Mouse (Mus musculus): Measurements from ENCODE around the gene Desi1.
A peak's percentile ranks its signal among the peaks of the same experiment; 100 is the strongest.

The Desi1 gene

DNA sequence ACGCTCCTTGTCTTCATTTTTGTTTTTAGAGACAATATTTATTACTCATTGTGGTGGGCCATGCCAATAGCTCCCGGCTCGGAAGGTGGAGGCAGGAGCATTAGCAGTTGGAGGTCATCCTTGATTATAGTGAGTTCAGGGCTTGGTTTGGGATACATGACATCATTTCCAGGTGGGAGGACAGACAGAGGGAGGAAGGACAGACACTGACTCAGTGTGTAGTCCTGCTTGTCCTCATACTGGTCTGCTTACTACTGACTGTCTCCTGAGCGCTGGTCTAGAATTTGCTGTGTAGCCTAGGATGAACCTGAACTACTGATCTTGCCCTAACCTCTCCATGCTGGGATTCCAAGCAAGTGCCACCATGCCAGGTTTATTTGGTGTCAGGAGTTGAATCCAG lies at the start of gene Desi1:
Gene Desi1, minus strand, starts transcription at position 101 of the 400 bp plus-strand sequence.
- no peak for DNase-seq (ENCODE audit: low spot score)

DNA sequence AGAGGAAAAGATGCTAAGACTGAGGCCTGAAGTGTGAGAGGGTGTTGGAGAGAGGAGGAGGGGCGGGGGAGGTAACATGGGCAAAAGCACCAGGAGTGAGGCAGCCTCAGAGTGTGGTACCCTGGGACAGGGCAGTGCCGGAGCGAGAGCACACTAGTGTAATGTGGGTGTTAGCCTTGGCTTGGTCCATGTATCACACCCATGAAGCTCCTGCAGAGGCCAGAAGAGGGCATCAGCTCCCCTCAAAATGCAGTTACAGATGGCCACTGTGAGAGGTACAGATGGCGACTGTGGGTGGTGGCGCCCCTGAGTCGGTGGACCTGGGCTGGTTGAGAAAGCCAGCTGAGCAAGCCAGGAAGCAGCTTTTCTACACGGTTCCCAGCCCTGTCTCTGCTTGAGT lies 47.5 kb upstream of the Desi1 start:
- DNase-seq (ENCODE audit: low spot score), result no peak

DNA sequence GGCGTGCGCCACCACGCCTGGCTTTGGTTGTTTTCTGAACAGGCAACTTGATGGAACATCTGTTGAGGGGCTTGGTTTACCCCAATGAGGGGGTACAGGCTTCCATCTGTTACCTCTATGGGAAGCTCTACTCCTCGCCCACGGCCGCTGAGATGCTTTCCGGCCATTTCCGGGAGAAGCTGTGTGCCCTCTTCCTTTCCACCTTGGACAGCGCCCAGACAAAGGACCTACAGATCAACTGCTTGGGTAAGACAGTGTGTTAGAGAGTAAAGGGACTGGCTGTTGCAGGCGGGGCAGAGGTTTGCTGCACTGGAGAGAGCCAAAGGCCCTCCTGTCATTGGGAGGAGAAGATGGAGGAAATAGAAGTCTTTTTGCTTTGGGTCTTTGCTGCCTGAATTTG lies 46.2 kb upstream of the Desi1 start:
- DNase-seq (ENCODE audit: low spot score), result peak; percentile 29

DNA sequence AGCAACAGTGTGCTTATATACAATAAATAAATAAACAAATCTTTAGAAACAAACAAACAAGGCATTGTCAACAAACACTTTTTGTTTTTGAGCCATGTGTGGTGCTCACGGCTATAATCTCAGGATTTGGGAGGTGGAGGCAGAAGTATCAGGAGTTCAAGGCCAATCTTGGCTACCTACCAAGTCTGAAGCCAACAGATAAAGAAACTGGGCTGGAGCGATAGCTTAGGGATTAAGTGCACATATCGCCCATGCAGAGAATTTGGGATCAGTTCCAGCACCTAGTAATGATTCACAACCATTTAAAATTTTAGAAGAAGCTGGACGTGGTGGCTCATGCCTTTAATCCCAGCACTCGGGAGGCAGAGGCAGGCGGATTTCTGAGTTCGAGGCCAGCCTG lies 39.8 kb upstream of the Desi1 start:
- no peak for DNase-seq (ENCODE audit: low spot score)

DNA sequence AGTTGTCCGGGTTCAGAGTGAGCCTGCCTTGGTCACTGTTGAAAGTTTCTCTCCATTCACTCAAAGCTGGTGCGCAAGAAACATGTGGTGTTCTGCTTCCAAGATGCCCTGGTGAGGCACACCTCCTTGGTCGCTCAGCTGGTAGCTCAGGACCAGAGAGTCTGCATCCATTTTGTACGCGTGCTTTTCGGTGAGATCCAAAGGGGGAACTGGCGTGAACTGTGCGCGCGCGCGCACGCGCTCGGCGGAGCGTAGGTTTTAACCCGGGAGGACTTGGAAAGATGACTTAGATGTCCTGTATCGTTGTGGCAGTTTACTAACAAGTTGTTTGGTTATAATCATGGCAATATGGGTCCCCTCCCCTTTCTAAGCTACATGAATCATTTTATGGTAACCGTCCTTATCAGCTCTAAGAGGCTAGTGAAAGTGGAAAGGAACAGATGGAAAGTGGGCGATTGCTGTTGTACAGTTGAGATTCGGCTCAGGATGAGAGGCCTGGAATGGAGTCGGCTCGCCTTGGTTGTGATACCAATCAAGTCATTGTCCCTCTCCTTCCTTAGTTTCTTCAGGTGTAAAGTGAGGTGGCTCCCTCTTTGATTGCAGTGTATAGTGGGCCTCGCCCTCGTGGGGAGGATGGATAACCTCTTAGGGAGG lies 38.3 kb upstream of the Desi1 start:
- no peak for DNase-seq (ENCODE audit: low spot score)

DNA sequence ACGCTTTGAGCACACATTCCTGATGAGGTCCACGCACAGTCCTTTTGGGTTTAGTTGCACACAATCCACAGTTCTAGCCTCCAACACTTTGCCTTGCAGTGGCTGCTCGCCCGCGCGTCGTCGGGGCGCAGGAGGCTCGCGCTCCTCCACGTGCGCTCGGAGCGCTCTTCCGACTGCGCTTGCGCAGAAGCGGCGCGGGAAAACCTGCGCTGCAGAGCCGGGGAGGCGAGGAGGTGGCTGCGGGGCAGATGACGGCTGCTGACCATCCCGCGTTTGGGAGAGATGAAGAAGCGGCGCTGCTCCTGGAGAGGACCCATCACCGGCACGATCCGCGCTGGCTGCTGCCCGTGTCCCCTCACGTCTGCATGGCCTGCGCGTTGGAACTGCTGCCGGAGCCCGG lies 36.2 kb upstream of the Desi1 start, which contains the start of gene Mei1:
Gene Mei1, plus strand, starts transcription at position 99 of the 400 bp plus-strand sequence.
- no peak for DNase-seq (ENCODE audit: low spot score)

DNA sequence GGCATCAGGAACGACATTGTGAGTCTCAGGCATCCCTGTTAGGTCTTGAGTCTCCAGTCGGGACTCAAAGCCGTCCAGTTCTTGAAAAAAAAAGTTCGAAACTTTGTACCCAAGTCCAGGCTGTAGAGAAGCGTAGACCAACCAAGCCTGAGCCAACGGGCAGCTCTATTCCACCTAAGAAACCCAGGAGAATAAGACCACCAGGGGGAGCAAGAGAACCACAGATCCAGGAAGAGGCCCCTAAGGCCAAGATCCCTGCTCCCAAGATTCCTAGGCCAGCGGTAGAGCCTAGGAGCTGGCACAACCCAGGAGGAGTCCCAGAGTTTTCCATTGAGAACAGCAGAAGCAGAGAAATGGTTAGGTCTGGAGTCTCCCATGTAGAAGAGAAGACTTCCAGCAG lies 31.8 kb upstream of the Desi1 start:
- peak; percentile 84 for DNase-seq (ENCODE audit: low spot score)

DNA sequence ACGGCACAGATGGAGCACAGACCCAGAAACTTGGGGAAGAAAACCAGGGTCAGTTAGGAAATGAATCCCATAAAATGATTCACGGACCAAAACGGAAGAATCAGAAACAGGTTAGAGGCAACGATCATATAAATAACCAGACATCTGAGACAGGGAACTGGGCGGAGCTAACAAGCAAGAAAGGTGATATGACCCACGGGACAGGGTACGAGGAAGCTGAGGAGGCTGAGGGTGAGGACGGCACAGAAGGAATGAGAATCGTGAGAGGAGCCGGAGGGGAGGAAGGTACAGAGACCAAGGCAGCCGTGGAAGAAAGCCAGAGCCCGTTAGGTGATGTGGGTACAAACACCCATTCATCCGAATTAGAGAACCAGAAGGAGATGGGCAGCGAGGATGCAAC lies 30.2 kb upstream of the Desi1 start:
- no peak for DNase-seq (ENCODE audit: low spot score)

DNA sequence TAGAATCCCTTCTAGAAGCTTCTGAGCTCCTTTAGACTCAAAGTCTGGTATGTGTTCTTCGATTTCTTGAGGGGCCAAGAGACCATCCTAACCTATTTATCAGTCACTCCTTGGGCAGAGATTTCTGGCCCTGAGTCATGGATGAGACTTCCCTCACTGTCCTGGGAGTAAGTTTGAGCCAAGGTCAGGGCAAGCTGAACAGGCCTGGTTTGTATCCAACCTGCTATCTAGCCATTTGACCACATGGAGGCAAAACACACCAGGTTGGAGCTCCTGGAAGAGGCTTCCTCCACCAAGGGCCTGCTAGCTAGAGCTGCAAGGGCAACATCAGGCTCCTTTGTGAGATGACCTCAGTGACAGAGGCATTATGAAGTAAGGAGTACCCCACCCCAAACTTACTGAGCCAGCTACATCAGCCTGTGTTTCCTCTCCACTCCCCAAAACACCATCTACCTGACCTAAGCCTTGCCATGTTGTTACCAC lies 25.1 kb upstream of the Desi1 start, which contains the start of gene 4930407I10Rik:
Gene 4930407I10Rik, plus strand, starts transcription at position 433 of the 483 bp plus-strand sequence.
- no peak for DNase-seq (ENCODE audit: low spot score)

DNA sequence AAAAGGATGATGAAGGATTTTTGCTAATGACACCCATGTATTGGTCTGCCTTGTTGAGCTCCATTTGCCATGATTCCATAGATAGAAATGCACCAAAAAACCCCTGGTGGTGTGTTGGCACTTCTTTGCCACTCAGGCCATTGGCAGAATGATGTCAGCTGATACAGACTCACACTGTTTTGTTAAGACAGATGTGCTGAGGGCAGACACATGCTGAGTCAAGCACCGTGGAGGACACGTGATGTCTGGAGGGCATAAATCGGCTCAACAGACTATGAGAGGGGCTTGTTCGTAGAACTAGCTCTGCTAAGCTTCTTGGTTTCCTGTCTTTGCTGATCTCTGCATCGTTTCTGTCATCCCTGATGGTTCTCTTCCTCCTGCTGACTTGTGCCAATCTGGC lies 18.9 kb upstream of the Desi1 start:
- no peak for DNase-seq (ENCODE audit: low spot score)

DNA sequence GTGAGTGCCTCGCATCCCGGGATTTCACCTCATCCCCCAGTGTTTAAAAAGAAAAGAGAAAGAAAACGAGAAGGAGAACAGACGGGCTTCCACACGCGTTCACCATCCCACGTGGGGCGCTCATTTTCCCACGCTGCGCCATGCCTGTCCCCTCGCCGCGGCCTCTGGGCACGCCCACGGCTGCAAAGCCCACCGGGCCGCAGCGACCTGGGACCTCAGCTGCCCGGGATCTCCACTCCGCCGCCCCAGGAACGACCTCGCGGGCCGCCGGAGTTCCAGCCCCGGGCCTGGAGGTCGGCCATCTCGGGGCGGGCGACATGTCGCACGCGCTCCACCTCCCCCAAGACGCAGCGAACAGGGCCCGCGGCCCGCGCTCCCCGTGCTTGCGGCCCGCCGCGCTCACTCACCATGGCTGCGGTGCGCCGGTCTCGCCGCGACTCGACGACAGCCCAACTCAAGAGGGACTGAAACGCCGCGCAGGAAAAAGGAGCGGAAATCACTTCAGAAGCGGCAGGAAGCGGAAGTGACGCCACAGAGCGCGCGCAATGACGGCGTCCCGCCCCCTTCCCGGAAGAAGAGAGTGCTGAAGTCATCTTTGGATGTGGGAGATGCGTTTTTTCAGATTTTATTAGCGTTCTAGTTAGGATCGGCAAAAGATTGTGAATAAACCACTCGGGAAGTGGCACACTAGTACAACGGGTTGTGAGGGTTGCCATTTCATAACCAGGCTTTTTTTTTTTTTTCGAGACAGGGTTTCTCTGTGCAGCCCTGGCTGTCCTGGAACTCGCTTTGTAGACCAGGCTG lies 13.6 kb upstream of the Desi1 start, which contains the start of gene Snu13:
Gene Snu13, minus strand, starts transcription at position 519 of the 804 bp plus-strand sequence.
- DNase-seq (ENCODE audit: low spot score), result peak; percentile 86

DNA sequence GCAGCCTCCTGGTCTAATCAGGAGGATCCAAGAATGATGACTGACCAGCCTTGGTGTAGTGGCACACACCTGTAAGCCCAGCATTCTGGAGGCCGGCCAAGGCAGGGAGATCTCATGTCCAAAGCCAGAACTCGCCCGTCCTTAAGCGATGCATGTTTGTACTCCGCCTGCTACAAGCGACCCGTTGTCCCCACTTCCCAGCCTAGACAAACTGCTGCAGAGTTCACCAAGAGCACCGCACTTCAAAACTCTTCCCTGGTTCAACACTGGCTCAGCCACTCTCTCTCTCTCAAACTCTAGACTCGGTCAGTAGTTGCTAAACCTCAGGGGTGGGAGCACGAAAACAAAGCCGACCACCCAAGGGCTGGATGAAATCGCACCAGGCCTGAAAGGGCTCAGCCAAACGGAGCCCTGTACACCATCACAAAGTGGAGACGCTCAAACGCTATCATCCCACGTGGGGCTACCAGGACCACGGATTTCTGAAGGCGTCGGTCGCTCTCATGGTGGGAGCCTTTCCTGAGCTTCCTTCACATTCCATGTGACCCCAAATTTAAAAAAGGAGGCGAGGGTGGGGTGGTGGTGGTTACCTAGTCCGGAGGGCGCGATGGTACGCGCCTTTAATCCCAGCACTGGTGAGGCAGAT lies 12.7 kb upstream of the Desi1 start:
- peak; percentile 7 for DNase-seq (ENCODE audit: low spot score)

DNA sequence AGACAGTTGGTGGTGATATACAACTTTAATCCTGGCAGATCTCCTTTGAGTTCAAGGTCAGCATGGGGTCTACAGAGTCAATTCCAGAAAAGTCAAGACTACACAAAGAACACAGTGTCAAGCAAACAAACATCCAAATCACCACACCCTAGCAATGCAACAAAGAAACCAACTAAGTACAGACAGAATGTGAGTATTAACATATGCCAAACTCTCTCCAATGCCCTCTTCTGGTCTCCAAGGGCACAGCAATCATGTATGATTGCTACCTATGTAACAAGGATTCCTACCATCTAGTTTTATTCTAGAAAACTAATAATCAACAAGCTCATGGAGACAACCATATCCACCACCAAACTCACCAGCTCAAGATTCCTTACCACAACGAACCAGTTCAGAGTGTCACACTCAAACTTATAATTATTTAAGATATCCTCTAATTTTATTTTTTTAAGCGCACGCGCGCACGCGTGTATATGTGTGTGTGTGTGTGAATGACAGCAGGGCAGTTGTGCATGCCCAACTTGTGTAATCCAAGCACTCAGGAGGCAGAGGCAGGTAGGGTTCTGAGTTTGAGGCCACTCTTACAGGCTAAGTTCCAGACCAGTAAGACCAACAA lies 10.6 kb upstream of the Desi1 start:
- peak; percentile 44 for DNase-seq (ENCODE audit: low spot score)

DNA sequence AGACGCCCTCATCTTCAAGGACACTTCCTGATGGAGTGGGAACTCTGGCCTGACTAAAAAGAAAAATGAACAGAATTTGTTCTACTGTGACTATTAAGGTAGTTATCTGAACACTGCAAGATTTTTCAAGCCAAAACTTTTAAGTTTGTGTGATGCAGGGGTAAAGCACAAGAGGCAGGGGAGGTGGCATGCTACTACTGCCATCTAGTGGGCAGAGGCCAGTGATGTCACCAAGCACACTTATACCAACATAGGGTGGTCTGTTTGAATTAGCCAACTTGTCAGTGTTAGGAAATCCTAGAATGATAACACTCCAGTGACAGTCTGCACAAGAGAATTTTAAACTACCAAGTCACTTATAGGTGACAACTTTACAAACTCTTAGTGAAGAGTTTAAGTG lies 7.0 kb upstream of the Desi1 start:
- DNase-seq (ENCODE audit: low spot score), result peak; percentile 54

DNA sequence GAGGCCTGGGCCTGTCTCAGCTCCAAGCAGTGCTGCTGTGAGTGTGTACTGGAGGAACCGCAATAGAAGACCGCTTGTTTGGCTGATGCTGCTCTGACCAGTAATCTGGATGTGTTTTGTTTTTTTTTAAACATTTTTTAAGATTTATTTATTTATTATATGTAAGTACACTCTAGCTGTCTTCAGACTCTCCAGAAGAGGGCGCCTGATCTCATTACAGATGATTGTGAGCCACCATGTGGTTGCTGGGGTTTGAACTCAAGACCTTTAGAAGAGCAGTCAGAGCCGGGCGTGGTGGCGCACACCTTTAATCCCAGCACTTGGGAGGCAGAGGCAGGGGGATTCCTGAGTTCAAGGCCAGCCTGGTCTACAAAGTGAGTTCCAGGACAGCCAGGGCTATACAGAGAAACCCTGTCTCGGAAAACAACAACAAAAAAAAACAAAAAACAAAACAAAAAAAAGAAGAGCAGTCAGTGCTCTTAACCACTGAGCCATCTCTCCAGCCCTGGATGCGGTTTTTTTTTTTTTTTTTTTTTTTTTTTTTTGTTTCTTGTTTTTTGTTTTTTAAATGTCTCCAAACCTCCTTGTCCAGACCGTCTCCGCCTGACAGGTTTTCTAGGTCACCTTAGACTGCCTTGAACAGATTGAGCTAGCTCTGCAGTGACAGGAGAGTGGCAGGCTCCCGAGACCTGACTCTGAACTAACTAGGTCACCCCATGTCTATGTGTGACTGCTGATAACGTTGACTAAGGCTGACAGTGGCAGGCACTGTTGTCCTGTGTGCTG lies 2.4 kb upstream of the Desi1 start:
- no peak for DNase-seq (ENCODE audit: low spot score)

DNA sequence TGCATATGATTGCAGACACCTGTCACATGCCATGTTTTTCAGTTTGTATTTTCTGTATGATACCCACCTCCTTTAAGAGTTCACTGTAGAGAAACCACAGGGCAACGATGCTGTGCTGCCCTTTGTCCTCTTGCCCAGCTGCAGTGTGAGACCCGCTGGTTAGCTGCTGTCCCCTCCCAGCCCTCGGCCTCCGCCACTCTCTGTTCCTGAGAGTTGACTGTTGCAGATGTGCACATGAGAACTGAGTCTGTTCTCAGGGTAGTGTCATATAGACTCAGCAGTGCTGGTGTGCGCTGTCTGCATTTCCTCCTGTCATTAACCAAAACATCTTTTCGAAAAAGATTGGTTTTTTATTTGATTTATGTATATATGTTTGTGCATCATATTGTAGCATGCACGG lies 1.3 kb downstream of the Desi1 start:
- no peak for DNase-seq (ENCODE audit: low spot score)

DNA sequence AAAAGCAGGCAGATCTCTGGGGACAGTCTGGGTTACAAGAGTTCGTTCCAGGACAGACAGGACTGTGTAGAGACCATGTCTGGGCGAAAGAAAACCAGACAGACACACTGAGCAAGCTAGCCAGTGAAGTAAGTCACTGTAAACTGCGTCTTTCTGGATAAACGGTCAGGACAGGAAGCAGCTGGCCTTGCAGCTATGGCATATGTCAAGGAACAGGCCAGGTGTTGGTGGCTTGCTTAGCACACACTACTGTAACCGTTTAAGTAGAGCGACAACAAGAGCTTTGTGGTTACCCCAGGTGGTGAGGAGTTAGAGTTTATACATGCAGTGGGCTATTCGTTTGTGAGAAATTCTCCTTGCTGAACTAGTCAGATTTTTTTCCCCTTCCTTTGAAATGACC lies 5.9 kb downstream of the Desi1 start:
- no peak for DNase-seq (ENCODE audit: low spot score)

DNA sequence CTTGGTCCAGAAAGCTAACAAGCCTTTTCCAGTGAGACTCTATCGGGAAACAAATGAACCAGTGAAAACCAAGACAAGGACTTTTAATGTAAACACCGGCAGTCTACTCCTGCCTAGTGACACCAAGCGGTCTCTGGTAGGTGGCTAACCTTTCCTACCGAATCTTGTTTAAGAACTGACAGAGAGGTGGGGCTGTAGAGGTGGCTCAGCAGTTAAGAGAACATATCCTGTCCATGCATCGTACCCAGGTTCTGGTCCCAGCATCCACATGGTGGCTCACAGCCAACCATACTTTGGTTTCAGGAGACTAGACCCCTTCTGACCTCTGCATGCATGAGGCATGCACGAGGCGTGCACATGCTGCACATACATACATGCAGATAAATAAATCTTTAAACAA lies 6.4 kb downstream of the Desi1 start:
- DNase-seq (ENCODE audit: low spot score), result no peak

DNA sequence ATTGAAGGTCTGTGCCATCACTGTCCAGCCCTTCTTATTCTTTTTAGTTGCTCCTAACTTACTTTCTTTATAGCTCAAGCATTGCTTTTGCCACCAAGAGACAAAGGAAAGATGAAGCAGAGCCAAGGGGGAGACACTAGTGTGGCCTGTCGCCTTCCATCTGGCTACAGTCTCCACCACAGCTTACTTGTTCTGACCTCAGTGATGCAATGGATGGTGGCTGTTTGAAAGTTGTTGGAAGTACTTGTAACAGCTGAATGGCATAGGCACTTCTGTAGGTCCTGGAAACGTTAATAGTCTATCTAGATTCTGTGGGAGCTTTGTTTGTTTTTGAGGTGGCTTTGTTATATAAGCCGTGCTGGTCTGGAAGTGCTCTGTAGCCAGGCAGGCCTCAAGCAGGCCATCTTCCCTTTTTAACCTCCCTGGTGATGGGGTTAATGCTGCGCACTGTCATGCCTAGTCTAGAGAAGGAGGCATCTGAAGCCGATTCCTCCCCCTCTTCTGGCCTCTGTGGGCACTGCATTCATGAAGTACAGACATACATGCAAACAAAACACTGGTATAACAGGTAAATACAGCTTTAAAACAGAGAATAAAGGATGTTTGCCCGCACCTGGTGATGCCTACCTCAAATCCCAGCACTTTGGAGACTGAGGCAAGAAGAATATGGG lies 9.6 kb downstream of the Desi1 start:
- no peak for DNase-seq (ENCODE audit: low spot score)

DNA sequence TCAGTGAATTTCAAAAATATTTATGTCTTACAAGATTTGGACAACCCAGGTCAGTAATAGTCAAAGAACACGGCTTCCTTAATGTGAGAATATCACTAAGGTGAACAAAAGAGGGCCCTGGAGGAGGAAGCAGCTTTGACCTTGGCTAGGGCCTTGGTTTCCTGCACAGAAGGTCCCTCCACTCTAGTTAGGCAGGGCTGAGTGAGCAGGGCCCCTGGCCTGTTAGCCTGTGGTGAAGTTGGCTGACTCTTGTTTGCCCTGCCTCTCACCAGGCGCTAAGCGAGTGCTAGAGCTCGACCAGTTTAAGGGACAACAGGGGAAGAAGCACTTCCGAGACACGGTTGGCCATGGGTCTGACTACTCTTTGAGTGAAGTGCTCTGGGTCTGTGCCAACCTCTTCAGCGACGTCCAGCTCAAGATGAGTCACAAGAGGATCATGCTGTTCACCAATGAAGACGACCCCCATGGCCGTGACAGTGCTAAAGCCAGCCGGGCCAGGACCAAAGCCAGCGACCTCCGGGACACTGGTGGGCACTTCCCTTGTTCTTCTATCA lies 11.1 kb downstream of the Desi1 start:
- no peak for DNase-seq (ENCODE audit: low spot score)

DNA sequence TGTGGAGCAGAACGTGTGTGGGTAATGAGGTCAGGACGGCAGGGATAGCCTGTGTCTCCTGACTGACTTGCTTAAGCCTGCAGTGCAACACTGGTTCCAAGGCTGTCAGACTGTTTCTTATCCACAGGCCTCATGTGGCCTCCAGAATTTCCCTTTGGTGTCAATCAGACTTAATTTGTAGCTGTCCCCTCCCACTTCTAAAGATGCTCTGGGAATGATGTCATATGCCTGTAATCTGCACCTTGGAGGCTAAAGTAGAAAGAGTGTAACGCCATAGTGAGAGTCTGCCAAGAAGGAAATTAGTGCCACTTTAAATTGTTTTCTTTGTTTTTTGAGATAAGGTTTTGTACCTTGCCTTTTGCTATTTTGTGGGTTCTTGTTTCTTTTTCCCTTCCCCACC lies 14.4 kb downstream of the Desi1 start:
- no peak for DNase-seq (ENCODE audit: low spot score)

All from adipocyte (in vitro differentiated cells).